Mouse (Mus musculus): ENCODE measurements around the gene Hspa1b.
"Not testable (repeated sequence)": the region's sequence is repeated elsewhere in the genome, so short reads cannot be mapped to it uniquely, and the experiment has no call there.

The Hspa1b gene

GRCm38 (mm10) chr17:34981690-34982180 lies 22.7 kb upstream of the Hspa1b start, which contains the start of gene Lsm2:
Gene Lsm2 (plus strand): TSS chr17:34981862.
- DNase-seq (ENCODE audit: inconsistent ontology term) = peak; percentile 95

DNA sequence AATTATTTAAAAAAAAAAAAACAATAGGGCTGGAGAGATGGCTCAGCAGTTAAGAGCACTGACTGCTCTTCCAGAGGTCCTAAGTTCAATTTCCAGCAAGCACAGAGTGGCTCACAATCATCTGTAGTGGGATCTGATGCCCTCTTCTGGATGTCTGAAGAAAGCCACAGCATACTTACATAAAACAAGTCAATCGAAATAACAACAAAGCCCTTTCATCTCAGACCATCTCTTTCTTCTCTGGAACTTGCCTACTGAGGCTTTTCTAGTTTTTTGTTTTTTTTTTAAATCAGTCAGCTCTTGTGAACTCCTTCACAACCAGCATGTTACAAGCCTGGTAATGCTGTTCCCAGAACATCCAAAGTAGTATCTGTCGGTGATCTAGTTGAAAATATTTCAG lies 21.6 kb upstream of the Hspa1b start:
- peak; percentile 72 for DNase-seq (ENCODE audit: inconsistent ontology term)

- DNase-seq (ENCODE audit: inconsistent ontology term) = no peak
Measured at GRCm38 (mm10) chr17:34979631-34980030, 20.6 kb upstream of the Hspa1b start.

DNA sequence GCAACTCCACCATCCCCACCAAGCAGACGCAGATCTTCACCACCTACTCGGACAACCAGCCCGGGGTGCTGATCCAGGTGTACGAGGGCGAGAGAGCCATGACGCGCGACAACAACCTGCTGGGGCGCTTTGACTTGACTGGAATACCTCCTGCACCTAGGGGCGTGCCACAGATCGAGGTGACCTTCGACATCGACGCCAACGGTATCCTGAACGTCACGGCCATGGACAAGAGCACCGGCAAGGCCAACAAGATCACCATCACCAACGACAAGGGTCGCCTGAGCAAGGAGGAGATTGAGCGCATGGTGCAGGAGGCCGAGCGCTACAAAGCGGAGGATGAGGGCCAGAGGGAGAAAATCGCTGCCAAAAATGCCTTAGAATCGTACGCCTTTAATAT lies 19.2 kb upstream of the Hspa1b start:
- DNase-seq (ENCODE audit: inconsistent ontology term) = no peak

DNA sequence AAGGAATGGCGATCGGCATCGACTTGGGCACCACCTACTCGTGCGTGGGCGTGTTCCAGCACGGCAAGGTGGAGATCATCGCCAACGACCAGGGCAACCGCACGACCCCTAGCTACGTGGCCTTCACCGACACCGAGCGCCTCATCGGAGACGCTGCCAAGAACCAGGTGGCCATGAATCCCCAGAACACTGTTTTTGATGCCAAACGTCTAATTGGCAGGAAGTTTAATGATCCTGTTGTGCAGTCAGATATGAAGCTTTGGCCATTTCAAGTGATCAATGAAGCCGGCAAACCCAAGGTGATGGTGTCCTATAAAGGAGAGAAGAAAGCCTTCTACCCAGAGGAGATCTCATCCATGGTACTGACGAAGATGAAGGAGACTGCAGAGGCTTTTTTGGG lies 18.0 kb upstream of the Hspa1b start:
- no peak for DNase-seq (ENCODE audit: inconsistent ontology term)

DNA sequence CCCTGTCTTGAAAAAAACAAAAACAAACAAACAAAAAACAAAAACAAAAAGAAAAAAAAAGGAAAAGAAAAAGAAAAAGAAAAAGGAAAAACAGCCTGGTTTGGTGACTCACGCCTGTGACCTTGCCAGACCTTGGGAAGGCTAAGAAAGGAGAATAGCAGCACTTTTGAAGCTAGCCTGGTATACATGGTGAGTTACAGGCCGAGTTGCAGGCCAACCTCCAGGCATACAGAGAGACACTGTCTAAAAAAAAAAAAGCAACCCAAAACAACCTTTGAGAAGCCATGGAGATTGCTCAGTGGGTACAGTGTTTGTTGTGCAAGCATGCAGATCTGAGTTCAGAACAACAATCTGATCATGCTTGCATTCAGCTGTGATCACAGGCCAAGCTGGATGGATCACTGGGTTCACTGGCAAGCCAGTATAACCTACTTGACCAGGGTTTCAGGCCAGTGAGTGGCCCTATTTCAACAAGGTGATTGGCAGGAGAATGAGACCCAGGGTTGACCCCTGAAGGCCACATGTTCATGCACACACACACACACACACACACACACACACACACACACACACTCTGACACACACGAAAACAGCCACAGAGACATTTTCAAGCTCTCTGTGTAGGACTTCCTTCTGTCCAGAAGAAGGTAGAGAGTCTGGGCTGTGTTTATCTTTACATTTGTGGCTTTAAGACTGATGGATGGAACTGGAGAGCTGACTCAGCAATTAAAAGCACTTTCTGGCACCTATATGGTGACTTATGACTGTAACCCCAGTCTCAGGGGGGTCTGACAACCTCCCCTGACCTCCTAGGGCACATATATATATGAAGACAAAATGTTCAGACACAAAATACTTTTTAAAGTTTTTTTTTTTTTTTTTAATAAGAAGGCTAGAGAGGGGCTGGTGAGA lies 16.8 kb upstream of the Hspa1b start:
- DNase-seq (ENCODE audit: inconsistent ontology term) = no peak

DNA sequence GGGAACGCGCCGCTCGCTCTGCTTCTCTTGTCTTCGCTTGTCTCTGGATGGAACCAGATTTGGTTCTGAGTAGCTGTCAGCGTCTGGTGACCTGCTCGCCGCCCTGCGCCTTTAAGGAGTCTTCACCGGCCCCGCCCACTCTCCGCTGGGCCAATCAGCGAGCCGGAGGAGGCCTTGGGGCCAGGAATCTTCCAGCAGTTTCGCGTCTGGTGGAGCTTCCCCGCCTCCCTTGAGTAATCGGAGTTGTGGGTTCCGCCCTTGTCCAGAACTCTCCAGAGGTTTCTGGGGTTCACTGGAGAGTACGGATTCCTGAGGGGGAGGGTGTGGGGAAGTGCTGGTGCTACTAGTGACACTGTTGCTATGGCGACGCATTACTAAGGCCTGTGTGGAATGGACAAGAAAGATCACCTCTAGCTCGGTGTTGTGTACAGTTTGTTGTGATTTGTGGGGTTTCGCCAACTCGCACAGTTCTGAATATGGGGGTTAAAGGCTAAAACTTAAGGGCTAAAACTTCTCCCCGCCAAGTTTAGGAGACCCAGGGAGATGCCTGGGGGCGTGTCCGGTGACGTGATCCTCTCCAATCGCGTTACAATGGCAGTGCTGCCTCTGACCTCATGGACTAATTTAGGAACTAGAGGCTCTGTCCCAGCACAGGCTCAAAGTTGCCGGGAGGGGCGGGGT lies 13.2 kb upstream of the Hspa1b start, which contains the start of the genes Hspa1a and Hspa1l:
TSS of gene Hspa1a (minus strand) at position 88 of the 681 bp plus-strand sequence.
TSS of gene Hspa1l (plus strand) at position 635 of the 681 bp plus-strand sequence.
- peak; percentile 88 for DNase-seq (ENCODE audit: inconsistent ontology term)

- DNase-seq (ENCODE audit: inconsistent ontology term) = not testable (repeated sequence)
Measured at GRCm38 (mm10) chr17:34971694-34972068, 12.6 kb upstream of the Hspa1b start.

GRCm38 (mm10) chr17:34970850-34971249 lies 11.8 kb upstream of the Hspa1b start:
- DNase-seq (ENCODE audit: inconsistent ontology term) = not testable (repeated sequence)

DNA sequence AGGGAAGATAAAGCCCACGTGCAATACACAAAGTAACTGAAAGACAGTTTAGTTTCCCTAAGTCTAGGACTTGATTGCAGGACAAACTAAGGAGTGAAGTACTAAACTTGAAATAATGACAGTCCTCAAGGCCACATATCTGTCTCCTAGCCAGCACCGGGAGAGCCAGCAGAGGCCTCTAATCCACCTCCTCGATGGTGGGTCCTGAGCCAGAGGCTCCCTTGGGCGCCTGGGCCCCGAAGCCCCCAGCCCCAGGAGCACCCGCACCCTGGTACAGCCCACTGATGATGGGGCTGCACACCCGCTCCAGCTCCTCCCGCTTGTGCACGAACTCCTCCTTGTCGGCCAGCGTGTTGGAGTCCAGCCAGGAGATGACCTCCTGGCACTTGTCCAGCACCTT lies 10.8 kb upstream of the Hspa1b start, which contains the start of gene Gm20481:
TSS of gene Gm20481 (plus strand) at position 91 of the 400 bp plus-strand sequence.
- not testable (repeated sequence) for DNase-seq (ENCODE audit: inconsistent ontology term)

DNA sequence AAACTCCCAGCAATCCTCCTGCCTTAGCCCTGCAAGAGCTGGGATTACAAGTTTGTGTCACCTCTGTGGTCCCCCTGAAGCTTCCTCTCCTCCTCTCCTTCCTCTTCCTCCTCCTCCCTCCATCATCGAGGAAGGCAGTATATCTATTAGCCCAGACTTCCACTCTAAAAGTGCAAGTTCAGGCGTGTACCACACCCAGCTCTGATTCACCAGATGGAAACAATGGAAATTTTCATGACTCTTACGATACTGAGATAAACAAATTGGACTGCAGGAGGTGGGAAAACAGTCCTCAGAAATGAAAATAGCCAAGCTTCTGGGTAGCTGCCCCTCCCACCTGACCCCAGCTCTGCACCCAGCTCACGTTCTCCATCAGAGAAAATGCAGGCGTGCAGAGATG lies 6.6 kb upstream of the Hspa1b start:
- DNase-seq (ENCODE audit: inconsistent ontology term) = no peak

GRCm38 (mm10) chr17:34964640-34965049 lies 5.6 kb upstream of the Hspa1b start:
- no peak for DNase-seq (ENCODE audit: inconsistent ontology term)

- DNase-seq (ENCODE audit: inconsistent ontology term) = no peak
Measured at GRCm38 (mm10) chr17:34962841-34963240, 3.8 kb upstream of the Hspa1b start.

- no peak for DNase-seq (ENCODE audit: inconsistent ontology term)
Measured at GRCm38 (mm10) chr17:34962125-34962524, 3.1 kb upstream of the Hspa1b start.

GRCm38 (mm10) chr17:34960702-34961493 lies 1.9 kb upstream of the Hspa1b start:
- DNase-seq (ENCODE audit: inconsistent ontology term) = peak; percentile 63

DNA sequence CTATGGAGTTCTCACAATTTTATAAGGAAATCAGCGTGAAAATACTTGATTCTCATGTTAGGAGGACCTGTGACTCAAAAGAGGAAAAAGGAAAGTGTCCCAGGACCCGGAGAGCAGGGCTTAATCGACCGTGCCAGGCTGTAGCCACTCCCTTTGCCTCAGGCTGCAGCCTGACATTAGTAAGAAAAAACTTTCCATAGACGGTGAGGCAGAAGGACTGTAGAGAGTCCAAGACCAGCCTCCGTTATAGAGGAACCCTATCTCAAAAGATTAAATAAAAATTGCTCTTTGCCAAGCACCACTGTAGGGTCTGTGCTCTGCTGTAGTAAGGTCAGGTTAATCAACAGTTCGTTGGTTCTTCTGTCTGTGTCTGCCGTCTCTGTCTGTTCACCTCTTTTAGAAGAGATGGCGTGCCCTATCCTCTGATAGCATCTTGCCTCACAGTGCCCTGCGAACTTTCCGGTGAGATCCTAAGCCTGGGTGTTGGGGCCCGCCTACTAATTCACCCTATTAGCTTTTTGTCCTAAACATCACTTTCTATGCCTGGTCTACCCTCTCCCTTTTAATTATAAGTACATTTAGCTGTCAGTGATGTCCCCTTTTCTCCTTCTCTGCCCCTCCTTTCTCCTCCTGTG lies 960 bp upstream of the Hspa1b start:
- no peak for DNase-seq (ENCODE audit: inconsistent ontology term)

DNA sequence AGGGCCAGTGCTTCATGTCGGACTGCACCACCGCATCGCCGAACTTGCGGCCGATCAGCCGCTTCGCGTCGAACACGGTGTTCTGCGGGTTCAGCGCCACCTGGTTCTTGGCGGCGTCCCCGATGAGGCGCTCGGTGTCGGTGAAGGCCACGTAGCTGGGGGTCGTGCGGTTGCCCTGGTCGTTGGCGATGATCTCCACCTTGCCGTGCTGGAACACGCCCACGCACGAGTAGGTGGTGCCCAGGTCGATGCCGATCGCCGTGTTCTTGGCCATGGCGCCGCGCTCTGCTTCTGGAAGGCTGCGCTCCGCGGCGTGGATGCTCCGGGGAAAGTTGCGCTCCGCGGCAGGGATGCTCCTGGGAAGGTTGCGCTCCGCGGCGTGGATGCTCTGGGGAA lies 306 bp downstream of the Hspa1b start:
- not testable (repeated sequence) for DNase-seq (ENCODE audit: inconsistent ontology term)

- DNase-seq (ENCODE audit: inconsistent ontology term) = not testable (repeated sequence)
Measured at GRCm38 (mm10) chr17:34957966-34958365, 1.1 kb downstream of the Hspa1b start.

DNA sequence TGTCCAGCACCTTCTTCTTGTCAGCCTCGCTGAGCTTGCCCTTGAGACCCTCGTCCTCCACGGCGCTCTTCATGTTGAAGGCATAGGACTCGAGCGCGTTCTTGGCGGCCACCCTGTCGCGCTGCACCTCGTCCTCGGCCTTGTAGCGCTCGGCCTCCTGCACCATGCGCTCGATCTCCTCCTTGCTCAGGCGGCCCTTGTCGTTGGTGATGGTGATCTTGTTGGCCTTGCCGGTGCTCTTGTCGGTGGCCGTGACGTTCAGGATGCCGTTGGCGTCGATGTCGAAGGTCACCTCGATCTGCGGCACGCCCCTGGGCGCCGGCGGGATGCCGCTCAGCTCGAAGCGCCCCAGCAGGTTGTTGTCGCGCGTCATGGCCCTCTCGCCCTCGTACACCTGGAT lies 1.7 kb downstream of the Hspa1b start:
- DNase-seq (ENCODE audit: inconsistent ontology term) = not testable (repeated sequence)

GRCm38 (mm10) chr17:34956340-34956739 lies 2.7 kb downstream of the Hspa1b start:
- DNase-seq (ENCODE audit: inconsistent ontology term) = no peak

DNA sequence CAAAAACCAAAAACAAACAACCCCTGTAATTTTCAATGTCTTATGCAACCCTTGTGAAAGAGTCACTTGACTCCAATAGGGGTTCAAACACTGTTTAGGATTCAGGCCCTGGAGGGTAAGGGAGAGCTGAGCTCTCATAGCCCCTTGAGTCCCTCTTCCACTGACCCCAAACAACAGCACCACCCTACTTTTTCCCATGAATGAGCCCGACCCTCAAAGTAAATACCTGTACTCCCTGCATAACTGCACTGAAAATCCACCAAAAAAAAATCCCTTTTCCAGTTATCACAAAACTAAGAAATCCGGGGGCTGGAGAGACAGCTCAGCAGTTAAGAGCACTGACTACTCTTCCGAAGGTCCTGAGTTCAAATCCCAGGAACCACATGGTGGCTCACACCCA lies 3.2 kb downstream of the Hspa1b start:
- no peak for DNase-seq (ENCODE audit: inconsistent ontology term)

Measured in Muller cell, postnatal 12 days (primary cell).